Mouse (Mus musculus) embryo, embryonic 10 days (tissue): ENCODE measurements around the gene Tiam1.

Experiments
- DNase-seq: peaks from one replicate; pipeline ENCODE4 v3.0.0-alpha.2; 2015; ENCODE audit warnings: low spot score

Gene Tiam1

DNA sequence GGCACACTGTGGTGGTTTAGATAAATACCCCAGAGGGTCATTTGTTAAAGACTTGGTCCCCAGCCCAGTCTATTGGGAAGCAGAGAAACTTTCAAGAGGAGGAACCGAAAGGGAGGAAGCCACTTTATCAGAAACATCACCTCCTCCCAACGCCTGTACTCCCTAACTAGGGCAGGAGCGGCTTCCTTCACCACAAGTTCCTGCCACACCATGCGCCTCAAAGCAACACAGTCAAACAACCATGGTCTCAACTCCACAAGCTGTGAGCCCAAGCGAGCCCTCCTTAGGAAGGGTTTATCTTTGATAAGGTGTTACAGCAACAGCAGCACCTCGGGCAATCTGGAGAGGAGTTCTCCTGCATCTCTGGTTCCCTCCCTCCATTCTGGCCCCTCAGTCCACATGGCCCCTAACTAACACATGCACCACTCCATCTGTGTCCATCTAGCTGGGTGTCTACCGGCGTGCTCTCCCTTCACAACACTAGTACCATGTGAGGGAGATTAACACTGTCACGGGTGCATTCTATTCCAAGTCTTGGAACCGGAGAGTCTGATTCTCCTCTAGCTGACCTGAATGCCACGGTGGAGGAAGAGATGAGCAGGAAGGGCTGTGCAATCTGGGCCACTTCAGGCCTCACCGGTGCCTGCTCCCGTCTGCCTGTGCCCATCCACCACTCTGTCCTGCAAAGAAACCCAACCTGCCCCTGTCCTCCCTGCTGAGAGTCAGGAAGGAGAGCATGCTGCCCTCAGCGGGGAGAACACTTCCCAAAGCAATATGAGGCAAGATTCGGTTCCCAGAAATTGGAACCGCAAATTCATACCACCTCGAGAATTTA is 149.4 kb downstream of the Tiam1 start:
- DNase-seq = no peak

DNA sequence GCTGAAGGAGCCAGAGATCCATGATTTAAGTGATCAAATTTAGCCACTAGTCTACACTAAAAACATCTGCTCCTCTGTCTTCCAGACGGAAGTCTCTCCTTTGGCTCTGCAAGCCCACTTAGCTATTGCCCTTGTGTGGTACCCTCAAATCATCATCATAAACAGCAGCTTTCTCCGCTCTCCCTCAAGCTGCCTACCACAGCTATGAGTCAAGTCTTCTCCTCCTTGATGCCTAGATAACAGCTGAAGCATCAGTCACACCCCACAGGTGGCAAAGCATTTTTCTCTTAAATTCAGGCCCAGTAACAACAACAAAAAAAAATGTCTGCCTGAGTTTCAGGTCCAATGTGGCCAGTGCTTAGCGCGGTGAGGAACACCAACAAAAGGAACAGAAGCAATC is 150.1 kb downstream of the Tiam1 start:
- no peak for DNase-seq

DNA sequence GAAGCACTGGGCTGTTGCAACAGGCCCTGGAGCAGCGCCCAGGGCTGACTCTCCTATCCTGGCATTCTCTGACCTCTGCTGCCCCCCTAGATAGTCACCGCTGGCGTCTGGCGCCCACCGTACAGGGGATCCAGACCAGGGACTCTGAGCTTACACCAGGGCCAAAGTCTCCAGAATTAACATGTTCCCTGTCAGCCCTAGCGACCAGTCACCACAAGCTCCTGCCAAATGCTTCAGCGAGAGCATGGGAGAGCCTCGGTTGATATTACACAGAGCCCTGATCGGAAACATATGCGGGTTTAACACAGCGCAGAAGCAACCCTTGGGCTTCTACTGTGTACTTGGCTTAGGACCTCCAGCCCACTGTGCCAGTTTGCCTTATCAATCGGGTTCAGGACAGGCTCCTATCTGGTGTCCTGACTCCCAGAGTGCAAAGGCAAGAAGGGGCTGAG is 151.8 kb downstream of the Tiam1 start:
- DNase-seq = peak; percentile 50

DNA sequence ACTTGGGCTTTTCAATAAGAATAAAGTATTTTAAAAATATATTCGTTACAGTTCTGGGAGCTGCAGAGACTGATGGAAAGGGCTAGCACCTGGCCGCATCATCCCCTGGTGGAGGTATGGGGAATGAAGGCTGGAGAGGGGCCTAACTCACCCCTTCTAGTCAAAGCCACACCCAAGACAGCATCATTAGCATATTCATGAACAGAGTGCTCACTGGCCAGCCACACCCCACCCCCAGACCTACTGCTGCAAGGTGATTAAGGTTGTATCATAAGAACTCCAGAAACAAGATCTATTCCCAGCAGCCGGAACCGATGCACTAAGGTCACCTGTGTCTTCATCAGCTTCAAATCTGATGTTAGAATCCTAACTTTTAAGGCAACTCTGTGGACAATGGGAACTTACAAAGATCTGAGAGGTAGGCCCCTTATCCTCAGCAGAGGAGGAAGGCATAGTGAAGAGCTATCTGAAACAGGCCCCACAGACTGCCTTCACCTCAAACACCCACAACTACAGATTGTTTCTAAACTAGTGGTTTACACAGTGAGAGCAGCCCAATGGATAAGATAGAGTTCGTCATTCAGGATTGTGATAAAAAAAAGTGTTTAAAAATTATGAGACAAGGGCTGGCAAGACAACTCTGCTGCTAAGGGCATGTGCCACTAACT is 153.1 kb downstream of the Tiam1 start:
- DNase-seq = no peak

DNA sequence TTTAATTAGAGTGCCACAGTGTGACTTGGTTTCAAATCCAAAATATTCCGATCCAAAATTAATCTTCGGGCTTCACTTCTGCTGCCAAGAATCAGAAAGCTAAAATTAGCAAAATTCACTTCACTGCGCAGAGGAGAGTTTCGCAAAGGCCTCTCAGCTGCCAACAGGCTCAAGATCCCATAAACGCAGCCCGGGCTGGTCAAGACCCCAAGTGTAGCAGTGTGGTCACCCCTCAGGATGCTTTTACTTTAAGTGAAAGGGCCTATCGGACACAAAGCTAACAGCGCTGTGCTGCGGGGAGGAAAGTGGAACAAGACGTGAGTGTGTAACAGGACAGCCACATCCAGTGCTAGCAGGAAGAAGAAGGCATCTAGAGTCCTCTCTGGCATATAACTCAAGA is 153.8 kb downstream of the Tiam1 start:
- no peak for DNase-seq

DNA sequence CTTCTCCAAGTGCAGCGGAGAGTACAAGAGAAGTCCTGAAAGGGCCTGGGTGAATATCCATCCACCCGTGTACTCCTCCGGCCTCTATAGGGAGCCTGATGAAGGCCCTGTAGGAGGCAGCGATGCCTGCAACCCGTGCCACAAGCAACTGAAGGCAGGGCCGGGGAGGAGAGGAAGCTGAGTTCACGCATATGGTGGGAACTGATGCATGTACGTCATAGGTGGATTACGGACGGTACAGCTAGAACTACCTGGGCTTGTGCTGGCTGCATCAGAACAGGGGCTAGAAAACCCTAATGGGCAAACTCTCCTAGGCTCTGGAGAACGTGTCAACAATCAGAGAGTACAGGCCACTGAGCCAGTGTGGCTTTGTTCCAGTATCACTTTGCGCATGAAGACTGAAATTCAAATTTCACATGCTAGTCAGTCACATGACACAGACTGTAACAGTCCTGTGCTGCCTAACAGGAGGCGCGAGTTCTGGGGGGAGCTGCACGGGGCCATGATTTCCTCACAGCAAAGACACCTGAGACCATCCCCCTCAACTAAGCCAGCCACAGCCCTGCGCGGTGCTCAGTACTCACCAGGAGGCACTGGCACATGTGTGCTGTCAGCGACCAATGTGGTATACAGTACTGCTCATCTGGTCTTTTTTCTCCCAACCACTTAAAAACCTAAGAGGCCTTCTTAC is 156.8 kb downstream of the Tiam1 start:
- no peak for DNase-seq

DNA sequence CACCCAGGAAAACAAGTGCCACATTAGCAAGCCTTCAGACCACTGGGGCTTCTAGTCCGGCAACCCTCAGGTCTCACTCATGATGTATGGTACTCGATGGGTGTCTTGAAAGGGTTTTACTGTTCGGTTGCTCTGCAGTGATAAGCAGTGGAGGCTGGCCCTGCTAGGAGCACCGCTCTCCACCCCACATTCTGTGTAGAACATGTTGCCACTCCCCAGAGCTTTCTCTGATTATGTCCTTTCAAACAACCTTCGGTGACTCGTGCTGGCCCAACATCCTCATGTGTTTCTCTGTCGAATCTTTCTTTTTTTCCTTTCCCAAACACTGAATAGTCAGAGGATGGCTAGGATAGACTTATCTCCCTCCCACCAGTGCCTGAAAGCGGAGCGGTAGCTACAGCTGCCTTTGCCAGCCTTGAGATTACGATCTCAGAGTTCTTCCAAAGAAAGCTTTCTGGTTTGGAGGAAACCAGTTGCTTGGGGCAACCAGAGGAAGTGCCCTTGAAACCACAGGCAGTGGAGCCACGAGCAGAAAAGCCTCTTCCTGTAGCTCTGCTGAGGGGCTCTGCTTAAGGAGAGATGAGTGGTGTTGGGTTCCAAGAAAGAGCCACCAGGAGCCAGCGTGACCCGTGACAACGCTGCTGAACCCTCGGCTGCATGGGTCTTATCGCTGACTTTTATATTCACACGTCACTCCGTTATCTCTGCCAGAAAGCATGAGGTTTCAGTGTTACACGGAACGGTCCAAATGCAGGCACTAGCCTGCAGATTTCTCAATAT is 157.7 kb downstream of the Tiam1 start:
- no peak for DNase-seq

DNA sequence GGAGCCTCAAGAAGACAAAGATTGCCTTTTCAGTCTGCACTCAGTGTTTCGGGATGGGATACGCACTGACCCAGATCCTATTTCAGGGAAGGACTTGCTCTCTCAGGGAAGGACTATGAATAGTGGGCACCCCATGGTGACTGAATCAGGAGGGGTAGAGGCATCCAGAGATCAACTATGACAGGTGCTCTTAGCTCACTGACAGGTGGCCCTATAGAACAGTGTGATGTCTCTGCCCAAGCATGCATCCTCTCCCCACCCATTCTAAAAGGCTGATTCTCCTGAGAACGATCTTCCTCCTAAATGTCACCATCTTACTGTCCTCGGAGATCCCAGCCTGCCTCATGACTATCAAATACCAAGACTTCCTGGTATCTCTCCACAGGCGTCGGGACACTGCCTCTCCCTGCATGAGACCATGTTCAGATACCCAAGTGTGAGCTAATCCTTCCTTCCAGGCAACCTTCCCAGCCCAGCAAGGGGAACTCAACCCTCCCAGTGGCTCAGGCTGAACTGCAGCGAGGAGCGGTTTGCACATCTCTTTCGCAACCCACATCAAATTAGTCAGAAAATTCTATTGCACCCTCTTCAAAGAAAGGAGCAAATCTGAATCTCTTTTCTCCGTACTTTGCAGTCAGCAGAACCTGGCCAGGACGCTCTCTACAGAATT is 163.4 kb downstream of the Tiam1 start:
- DNase-seq = no peak

DNA sequence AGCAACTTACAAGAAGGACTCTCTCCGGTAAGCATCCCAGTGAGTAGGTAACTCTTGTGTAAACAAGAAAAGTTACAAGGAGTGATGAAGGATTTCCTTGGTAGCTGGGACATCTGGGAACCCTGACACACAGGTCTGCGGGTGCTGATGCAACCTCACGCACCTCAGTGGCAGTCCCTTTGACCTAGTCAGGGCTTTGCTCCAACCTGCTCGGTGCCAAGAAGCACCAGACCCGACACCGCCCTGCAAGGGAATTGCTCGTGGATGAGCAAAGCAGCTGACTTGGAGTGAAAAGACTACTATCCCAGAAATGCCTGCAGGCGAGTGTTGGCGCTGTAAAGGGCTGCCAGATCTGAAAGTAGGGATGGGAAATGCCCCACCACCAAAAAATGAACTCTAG is 168.1 kb downstream of the Tiam1 start:
- no peak for DNase-seq

DNA sequence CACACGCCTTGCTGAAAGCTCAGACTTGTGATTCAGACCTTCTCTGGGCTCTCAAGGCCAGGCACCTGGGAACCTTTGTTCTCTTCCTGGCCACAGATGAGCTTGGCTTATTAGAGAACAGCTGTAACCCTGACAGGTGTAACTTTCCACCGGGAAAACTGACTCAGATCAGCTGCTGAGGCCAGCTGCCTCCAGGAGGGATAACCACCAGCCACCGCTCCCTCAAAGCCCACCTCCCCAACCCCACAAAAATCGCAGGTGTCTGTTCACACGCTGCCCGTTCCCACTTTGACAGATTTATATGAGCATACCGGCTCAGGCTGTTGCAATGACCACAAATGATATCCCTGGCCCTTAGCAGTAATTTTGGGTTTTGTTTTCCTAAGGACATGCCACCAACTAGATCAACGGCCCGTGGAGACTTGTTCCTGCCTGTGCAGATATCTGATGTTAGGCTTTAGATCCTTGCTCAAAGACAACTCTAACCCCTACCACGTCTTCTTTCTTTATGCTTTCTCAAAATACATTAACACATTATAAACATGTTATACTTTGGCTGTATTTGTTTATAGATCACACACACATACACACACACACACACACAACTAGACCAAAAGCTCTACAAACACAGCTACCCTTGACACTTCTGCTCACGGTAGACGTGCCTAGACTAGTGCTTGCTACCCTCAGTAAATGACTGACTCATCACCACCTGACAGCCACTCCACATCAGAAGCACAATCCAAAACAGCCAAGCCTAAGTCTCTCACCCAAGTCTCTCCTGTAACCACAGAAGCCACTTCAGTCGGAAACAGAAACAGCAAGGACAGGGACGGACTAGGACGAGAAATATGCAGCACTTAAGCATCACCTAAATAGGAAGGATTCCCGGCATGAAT is 169.5 kb downstream of the Tiam1 start:
- DNase-seq = no peak

DNA sequence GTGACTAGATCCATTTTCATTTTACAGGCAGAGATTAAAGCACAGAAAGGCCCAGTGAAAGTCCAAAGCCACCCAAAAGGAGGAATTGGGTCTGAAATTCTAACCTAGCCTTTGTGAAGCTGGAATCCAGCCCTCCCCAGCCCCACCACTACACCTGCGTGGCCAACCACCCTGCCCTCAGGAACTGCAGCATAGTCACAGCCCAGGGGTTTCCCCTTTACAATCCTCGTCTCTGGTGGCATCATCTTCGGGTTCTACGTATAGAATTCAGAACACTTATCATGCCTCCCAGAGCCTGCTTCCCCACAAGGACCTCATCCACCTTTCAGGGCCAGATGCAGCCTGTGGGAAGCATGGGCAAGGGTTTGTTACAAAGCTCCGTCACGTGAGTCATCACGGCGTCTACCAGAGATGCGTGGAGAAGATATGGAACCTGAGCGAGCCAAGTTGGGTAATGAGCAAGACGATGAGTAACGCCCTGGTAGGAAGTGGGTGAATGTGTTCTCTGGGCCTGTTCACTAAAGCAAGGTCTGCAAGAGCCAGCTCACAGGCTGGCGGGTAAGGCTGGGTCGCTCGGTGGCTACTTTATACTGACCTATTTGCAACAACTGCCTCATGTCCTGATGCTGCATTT is 170.6 kb downstream of the Tiam1 start:
- no peak for DNase-seq

DNA sequence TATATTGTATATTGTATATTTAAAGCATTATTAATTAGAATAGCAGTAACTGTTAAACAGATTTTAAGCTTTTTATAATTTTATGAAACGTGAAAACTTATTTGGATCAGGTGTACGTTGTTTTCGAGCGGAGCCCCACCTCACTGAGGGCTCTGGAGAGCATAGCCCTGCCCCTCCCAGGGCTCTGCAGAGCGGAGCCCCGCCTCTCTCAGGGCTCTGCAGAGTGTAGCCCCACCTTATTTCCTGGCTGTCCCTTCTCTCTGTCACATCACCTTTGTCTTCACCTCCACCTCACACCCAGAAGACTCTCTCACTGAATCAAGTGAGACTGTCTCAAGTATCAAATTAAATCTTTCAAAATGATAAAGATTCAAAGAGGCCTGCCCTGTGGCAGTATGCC is 171.6 kb downstream of the Tiam1 start:
- DNase-seq = no peak

DNA sequence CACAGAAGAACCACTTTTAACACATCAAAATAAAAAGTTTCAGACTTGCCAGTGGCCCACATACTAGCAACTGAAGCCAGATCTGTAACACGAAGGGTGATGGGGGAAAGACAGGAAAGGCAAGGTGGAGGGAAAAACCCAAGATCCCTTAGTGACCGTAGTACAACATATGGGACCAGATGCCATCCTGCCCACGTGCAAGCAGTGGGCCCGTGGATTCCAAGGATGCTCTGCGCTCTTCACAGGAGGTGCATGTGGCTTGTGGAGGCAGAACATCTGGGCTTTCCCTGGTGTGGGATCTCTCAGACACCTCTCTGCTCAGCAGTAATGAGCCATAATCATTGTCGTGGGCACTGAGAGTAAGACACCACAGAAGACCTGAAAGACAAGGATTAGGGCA is 175.5 kb downstream of the Tiam1 start:
- no peak for DNase-seq

DNA sequence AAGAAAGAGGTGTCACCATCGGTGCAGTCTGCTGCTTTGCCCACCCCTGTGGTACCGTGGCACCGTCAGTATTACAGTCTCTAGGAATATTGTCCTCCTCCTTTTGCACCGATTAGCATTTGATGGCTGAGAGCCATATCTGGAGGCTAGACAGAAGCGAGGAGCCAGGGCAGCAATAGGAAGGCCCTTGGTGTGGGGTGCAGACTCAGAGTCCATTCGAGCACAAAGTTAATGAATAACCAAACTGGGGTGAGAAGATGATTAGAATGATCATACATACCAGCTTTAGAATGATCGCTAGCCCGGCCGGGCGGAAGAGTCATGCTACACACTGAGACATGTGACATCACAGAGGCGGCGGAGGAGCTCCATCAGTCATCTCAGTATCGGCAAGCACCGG is 180.7 kb downstream of the Tiam1 start:
- DNase-seq = no peak

DNA sequence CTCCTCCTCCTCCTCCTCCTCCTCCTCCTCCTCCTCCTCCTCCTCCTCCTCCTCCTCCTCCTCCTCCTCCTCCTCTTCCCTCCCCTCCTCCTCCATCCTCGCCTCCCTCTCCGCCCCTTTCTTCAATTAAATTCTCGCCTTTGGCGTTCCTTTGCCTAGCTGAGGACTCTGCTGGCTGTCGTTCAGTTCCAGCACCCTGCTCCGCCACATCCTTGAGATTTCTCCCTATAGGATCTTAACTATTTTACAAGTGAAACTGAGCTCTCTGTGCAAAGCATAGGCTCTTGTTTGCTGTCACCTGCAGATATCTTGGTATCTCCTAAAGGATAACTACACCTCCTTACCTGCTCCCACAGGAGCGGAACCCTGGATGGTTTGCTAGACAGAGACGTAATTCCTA is 182.7 kb downstream of the Tiam1 start:
- peak; percentile 48 for DNase-seq

DNA sequence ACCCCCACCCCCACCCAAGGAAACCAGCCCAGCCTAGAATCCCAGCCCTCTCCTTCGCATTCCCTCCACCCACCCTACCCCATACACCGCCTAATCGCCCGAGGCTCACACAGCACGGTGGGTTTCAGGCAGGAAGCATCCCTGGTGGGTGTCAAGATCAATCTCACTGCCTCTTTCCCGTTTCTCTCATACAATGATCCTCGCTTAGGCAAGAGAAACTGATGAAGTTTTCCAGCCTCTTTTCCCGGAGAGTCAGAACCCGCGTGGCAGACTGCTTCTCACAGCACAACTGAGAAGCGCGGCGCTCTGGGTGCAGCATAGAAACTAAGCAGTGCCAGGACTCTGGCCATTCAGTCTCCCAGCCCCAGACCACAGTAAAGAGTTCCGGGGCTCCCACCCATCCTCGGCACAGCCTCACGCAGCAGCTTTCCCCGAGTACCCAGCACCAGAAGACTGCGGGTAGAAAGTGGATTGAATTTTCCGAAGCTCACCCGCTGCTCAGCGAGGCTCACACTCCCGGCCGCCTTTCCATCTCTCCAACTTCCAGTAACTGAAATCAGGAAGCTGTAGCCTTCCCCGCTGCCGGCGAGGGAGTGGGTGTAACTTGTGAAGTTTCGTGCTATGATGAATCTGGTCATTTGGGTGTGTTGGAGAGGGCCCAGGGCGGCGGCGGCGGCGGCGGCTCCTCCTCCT is 183.2 kb downstream of the Tiam1 start:
- peak; percentile 75 for DNase-seq

DNA sequence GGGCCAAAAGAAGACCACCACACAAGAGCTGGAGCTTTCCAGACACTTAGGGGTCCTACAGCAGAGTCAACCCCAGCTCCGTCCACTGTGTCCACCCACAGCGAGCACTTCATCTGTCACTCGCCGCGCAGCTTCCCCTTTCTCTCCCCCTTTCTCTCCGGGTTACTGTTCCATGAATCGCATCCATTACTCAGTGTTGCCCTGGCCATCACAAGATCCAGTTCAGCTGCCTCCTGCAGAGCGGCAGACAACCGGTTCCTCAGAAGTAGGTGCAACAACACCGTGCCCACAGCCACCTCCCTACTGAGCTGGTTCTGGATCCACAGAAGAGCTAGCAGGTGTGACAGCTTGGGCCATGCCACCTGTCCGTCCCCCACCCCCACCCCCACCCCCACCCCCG is 184.6 kb downstream of the Tiam1 start:
- no peak for DNase-seq

DNA sequence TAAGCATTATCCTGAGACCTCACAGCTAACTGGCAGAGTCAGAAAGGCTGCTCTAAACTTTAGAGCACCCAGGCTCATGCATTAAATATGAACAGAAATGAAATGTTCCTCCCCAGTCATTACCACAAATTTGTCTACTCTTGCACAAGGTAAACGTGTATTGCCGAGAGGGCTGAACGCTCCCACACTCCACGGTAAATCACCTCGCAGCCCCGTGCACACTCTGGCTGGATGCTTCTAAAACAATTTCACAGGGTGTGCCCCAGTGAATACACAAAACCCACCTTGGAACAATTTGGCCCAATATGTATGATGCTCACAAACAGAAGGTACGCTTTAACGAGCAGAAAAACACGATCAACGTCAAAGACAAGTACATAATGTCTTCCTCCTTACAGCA is 185.5 kb downstream of the Tiam1 start:
- no peak for DNase-seq

DNA sequence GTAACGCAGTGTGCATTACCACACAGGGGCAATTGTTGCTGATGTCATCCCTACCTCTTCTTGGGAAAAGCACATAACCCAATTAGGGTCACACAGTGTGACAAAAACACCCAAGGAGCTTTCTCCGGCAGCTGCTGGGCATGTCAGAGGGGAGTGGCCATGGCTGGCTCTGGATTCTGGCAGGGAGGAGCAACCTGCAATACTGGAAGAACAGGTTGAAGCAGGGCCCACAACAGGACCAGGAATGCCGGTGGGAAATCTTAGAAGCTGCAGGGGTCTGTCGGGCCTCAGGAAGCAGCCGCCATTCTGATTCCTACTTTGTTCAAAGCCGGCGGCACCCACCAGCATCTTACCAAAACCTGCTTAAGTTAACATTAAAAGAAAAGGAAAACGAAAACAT is 189.0 kb downstream of the Tiam1 start:
- DNase-seq = no peak

DNA sequence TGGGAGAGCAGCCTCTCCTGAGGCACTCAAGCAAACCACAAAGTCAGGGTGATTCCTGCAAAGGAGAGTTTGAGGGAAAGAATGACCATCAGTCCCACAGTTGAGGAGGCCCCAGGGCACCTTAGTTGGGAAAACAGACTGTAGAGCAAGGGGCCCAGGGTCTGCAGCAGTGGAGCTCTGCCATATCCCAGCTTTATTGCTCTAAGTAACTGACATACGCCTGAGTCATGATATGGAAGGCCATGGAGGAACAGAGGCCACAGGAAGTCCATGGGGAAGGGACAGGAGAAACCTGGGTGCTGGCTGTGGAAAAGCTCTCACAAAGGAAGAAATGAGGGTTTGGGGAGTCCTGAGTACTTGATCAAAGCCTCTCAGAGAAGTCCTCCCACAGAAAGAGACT is 189.5 kb downstream of the Tiam1 start:
- no peak for DNase-seq
